Mouse (Mus musculus) CH12.LX (cell line): ENCODE data around the gene Nova2. TPM values are rescaled to one million over a fixed set of nuclear protein-coding genes. Genes with fewer than 3 reads are reported as not detected.

Source experiments
- DNase-seq: peaks from one replicate; pipeline ENCODE4 v3.0.0-alpha.2; 2013; ENCODE audit errors: extremely low read depth
- H3K27ac ChIP-seq: 2 replicates; pipeline ENCODE4 v1.5.1; 2012; ENCODE audit warnings: low read depth, mild to moderate bottlenecking, control low read depth, moderate library complexity; ENCODE audit not compliant: insufficient read depth
- H3K27me3 ChIP-seq: replicated peaks from 2 replicates; pipeline ENCODE3; 2012; ENCODE audit warnings: inconsistent platforms
- H3K36me3 ChIP-seq, 2 experiments: replicated peaks in 1 of 2; 2 replicates each; pipeline versions ENCODE3 to v1.6.1; 2012; ENCODE audit warnings: inconsistent platforms in 1 of 2, low read length in 1 of 2, mild to moderate bottlenecking in 1 of 2, mixed read lengths in 1 of 2, moderate library complexity in 1 of 2; ENCODE audit not compliant: control insufficient read depth in 1 of 2, insufficient read depth in 1 of 2
- H3K4me1 ChIP-seq, 2 experiments: 2 replicates each; pipeline ENCODE4 v1.6.1; 2012; ENCODE audit warnings: inconsistent platforms in 1 of 2, moderate library complexity in 1 of 2; ENCODE audit not compliant: insufficient read depth in 2 of 2, control insufficient read depth in 1 of 2
- H3K4me2 ChIP-seq: 2 replicates; pipeline ENCODE4 v1.6.1; 2012; ENCODE audit warnings: low read depth, mild to moderate bottlenecking, control low read depth; ENCODE audit not compliant: poor library complexity, insufficient read depth, severe bottlenecking
- H3K4me3 ChIP-seq, 3 experiments: fragments of 150-350 bp in 1 of 3; sonication (generic) in 1 of 3; replicated peaks in 1 of 3; 2 replicates each; pipeline versions ENCODE3 to v1.5.1; 2011 to 2012; ENCODE audit warnings: low read depth in 2 of 3, low read length in 2 of 3, mild to moderate bottlenecking in 2 of 3, moderate library complexity in 2 of 3, control low read depth in 1 of 3, improper control_type of control experiment in 1 of 3, inconsistent platforms in 1 of 3, mixed read lengths in 1 of 3; ENCODE audit not compliant: poor library complexity in 1 of 3
- H3K79me2 ChIP-seq: replicated peaks from 2 replicates; pipeline ENCODE4 v1.6.1; 2012; ENCODE audit warnings: mild to moderate bottlenecking, moderate library complexity; ENCODE audit not compliant: control insufficient read depth, poor library complexity, insufficient read depth, severe bottlenecking; ENCODE audit errors: extremely low read depth
- H3K9ac ChIP-seq: 2 replicates; pipeline ENCODE4 v1.6.1; 2012; ENCODE audit warnings: low read depth, mild to moderate bottlenecking, control low read depth, moderate library complexity; ENCODE audit not compliant: insufficient read depth
- H3K9me3 ChIP-seq: replicated peaks from 2 replicates; pipeline ENCODE3; 2012; ENCODE audit warnings: low read length, inconsistent platforms, mixed read lengths
- CHD1 ChIP-seq: IDR thresholded peaks from 2 replicates; pipeline ENCODE4 v1.6.1; 2012; ENCODE audit warnings: low read depth, low read length, improper control_type of control experiment, inconsistent platforms
- CHD2 ChIP-seq: IDR thresholded peaks from 2 replicates; pipeline ENCODE4 v1.6.1; 2011; ENCODE audit warnings: low read length, improper control_type of control experiment
- CTCF ChIP-seq, 2 experiments: IDR thresholded peaks in 1 of 2; conservative IDR thresholded peaks in 1 of 2; 2 replicates each; pipeline ENCODE4 v1.5.1; 2011 to 2012; ENCODE audit warnings: low read depth in 2 of 2, low read length in 2 of 2, improper control_type of control experiment in 1 of 2, inconsistent platforms in 1 of 2, mild to moderate bottlenecking in 1 of 2, moderate library complexity in 1 of 2
- E2F4 ChIP-seq: IDR thresholded peaks from 2 replicates; pipeline ENCODE4 v1.6.1; 2011; ENCODE audit warnings: low read depth, low read length, improper control_type of control experiment; ENCODE audit not compliant: insufficient replicate concordance
- ELF1 ChIP-seq: IDR thresholded peaks from 2 replicates; pipeline ENCODE4 v1.6.1; 2014; ENCODE audit warnings: low read depth, mild to moderate bottlenecking, inconsistent platforms, low read length, improper control_type of control experiment
- IRF4 ChIP-seq: IDR thresholded peaks from 2 replicates; pipeline ENCODE4 v1.6.1; 2014; ENCODE audit warnings: low read depth, mild to moderate bottlenecking, inconsistent platforms, low read length, improper control_type of control experiment
- JUN ChIP-seq: IDR thresholded peaks from 2 replicates; pipeline ENCODE4 v1.6.1; 2011; ENCODE audit warnings: low read depth, mild to moderate bottlenecking, low read length, improper control_type of control experiment, moderate library complexity; ENCODE audit not compliant: insufficient read depth
- JUND ChIP-seq: conservative IDR thresholded peaks from 2 replicates; pipeline ENCODE4 v1.6.1; 2011; ENCODE audit warnings: low read depth, low read length, improper control_type of control experiment
- KAT2A ChIP-seq: IDR thresholded peaks from 2 replicates; pipeline ENCODE4 v1.6.1; 2012; ENCODE audit warnings: low read length, improper control_type of control experiment, inconsistent platforms; ENCODE audit not compliant: insufficient replicate concordance
- MAX ChIP-seq: IDR thresholded peaks from 2 replicates; pipeline ENCODE4 v1.6.1; 2011; ENCODE audit warnings: low read length, improper control_type of control experiment
- MAZ ChIP-seq: IDR thresholded peaks from 2 replicates; pipeline ENCODE4 v1.6.1; 2012; ENCODE audit warnings: low read depth, mild to moderate bottlenecking, inconsistent platforms, low read length, improper control_type of control experiment, moderate library complexity
- MEF2A ChIP-seq: IDR thresholded peaks from 2 replicates; pipeline ENCODE4 v1.6.1; 2014; ENCODE audit warnings: low read depth, mild to moderate bottlenecking, inconsistent platforms, low read length, improper control_type of control experiment, borderline replicate concordance
- MXI1 ChIP-seq: IDR thresholded peaks from 2 replicates; pipeline ENCODE4 v1.6.1; 2011; ENCODE audit warnings: mild to moderate bottlenecking, low read depth, low read length, improper control_type of control experiment
- NELFE ChIP-seq: IDR thresholded peaks from 2 replicates; pipeline ENCODE4 v1.6.1; 2011; ENCODE audit warnings: low read depth, low read length, improper control_type of control experiment
- NRF1 ChIP-seq: IDR thresholded peaks from 2 replicates; pipeline ENCODE4 v1.6.1; 2014; ENCODE audit warnings: low read depth, mild to moderate bottlenecking, inconsistent platforms, low read length, improper control_type of control experiment, moderate library complexity
- PAX5 ChIP-seq: IDR thresholded peaks from 2 replicates; pipeline ENCODE4 v1.6.1; 2012; ENCODE audit warnings: low read length, inconsistent platforms, mixed read lengths
- POLR2A ChIP-seq: IDR thresholded peaks from 2 replicates; pipeline ENCODE4 v1.6.1; 2011; ENCODE audit warnings: low read depth, mild to moderate bottlenecking, improper control_type of control experiment, low read length
- POLR2AphosphoS2 ChIP-seq: IDR thresholded peaks from 2 replicates; pipeline ENCODE4 v1.6.1; 2011; ENCODE audit warnings: low read depth, low read length, improper control_type of control experiment
- RAD21 ChIP-seq: IDR thresholded peaks from 2 replicates; pipeline ENCODE4 v1.6.1; 2011; ENCODE audit warnings: low read depth, mild to moderate bottlenecking, low read length, improper control_type of control experiment, moderate library complexity
- RCOR1 ChIP-seq: conservative IDR thresholded peaks from 2 replicates; pipeline ENCODE4 v1.6.1; 2012; ENCODE audit warnings: low read depth, mild to moderate bottlenecking, inconsistent platforms, low read length, improper control_type of control experiment
- SMC3 ChIP-seq: IDR thresholded peaks from 2 replicates; pipeline ENCODE4 v1.6.1; 2011; ENCODE audit warnings: low read depth, low read length, improper control_type of control experiment
- USF2 ChIP-seq: conservative IDR thresholded peaks from 2 replicates; pipeline ENCODE4 v1.6.1; 2011; ENCODE audit warnings: low read depth, low read length, improper control_type of control experiment
- ZC3H11A ChIP-seq: IDR thresholded peaks from 2 replicates; pipeline ENCODE4 v1.6.1; 2012; ENCODE audit warnings: low read depth, mild to moderate bottlenecking, inconsistent platforms, low read length, improper control_type of control experiment
- ZKSCAN1 ChIP-seq: IDR thresholded peaks from 2 replicates; pipeline ENCODE4 v1.6.1; 2012; ENCODE audit warnings: low read depth, inconsistent platforms, low read length, improper control_type of control experiment, borderline replicate concordance
- ZNF384 ChIP-seq: IDR thresholded peaks from 2 replicates; pipeline ENCODE4 v1.6.1; 2012; ENCODE audit warnings: low read depth, low read length, improper control_type of control experiment, inconsistent platforms
- dilution Hi-C: fragments of 300-500 bp; cut with MboI; formaldehyde crosslinking; loops from 2 replicates; pipeline ENCODE4 v1.14.3; 2020; ENCODE audit warnings: low sequenced_read_pairs; ENCODE audit not compliant: extremely low pct_unique_long_range_greater_than_20kb, extremely low pct_ligation_motif_present
- in situ Hi-C: fragments of 300-500 bp; cut with MboI; formaldehyde crosslinking; loops from 3 replicates; pipeline ENCODE4 v1.14.3; 2019; ENCODE audit warnings: low sequenced_read_pairs, low pct_ligation_motif_present, low pct_unique_long_range_greater_than_20kb, mixed read lengths
- polyA plus RNA-seq: library from polyadenylated mRNA; unstranded; fragments of >175 nt; gene quantifications from 2 replicates; pipeline ENCODE4 v1.2.1, GENCODE M21; 2012; ENCODE audit warnings: low read depth; ENCODE audit not compliant: insufficient read length
- total RNA-seq, 2 experiments: library from RNA; depleted of rRNA; stranded (reverse); fragments of 300-350 nt in 1 of 2; fragments of >200 nt in 1 of 2; gene quantifications; 2 replicates each; pipeline ENCODE4 v1.2.3; 2012 to 2014

Nova2 gene
- total and polyA plus RNA-seq, 3 experiments = 0.04 TPM; not detected in 2

DNA sequence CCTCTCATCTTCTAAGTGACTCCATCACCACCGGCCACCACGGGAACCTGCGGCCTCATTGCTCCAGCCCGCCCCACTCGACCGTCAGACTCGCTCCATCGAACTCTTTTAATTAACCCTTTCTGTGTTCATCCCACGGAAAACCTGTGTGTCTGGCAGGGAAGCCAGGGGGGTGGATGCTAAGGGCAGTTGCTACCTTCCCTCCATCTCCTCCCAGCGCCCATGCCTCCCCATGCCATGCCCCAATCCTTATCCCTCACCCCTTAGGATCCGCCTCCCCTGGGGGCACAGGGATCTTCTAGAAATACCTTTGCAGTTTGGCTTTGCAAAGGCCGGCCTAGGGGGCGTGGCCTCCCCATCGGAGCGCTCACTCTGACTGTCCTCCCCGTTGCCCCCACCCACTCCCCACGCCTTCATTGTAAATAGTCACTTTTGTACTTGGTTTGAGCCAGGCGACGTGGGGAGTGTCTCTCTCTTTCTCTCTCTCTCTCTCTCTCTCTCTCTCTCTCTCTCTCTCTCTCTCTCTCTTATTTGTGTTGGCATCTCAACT, 37.7 kb downstream of the Nova2 start:
- H3K4me1 ChIP-seq = peaks cover 14 to 28% of the 10 kb centered on the region in 2 experiments
- no peaks in the 10 kb centered on the region for H3K79me2 ChIP-seq
- dilution Hi-C loops (no loop called here), in situ Hi-C loops (no loop called here)
- H3K27me3 ChIP-seq = peaks cover 93% of the 10 kb centered on the region
- H3K4me3 ChIP-seq = no peak overlapping the region
- no peak for DNase-seq
- no peak overlapping the region for H3K9ac ChIP-seq
- no peak overlapping the region for H3K27ac ChIP-seq
- no peaks in the 10 kb centered on the region for H3K36me3 ChIP-seq
- TF ChIP-seq RCOR1 = no peak
- no peak for TF ChIP-seq ZKSCAN1
- no peak for TF ChIP-seq POLR2AphosphoS2
- no peak for TF ChIP-seq KAT2A
- no peak for TF ChIP-seq MXI1
- no peak for TF ChIP-seq PAX5
- no peak for TF ChIP-seq IRF4
- no peak for TF ChIP-seq ELF1
- TF ChIP-seq CHD1 = no peak
- TF ChIP-seq NELFE = no peak
- no peak for TF ChIP-seq ZNF384
- no peak for TF ChIP-seq MAZ
- no peak for TF ChIP-seq POLR2A
- TF ChIP-seq NRF1 = no peak
- TF ChIP-seq SMC3 = no peak
- no peak for TF ChIP-seq RAD21
- TF ChIP-seq E2F4 = no peak
- H3K4me2 ChIP-seq = no peak overlapping the region; the same call in 1 of the 2 replicates
- peaks cover 1% of the 10 kb centered on the region for H3K9me3 ChIP-seq

DNA sequence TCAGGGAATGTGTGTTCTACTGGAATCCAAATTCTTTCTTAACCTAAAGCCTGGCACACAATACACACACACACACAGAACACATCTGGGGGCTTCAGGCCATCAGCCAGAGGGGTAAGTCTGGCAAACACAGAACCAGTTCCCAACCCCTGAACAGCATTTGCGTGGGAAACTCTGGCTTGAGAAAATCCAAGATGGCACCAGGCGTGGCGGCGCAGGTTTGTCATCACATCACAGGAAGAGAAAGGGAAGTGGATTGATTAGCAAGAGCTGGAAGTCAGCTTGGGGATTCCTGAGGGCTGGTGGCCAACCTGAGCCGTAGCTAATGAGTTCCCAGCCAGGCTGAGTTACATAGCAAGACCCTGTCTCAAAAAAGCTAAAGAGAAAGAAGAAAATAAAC, 39.6 kb downstream of the Nova2 start:
- H3K79me2 ChIP-seq = no peaks in the 10 kb centered on the region
- no peak for TF ChIP-seq MEF2A
- TF ChIP-seq CTCF (conservative IDR thresholded peaks at IDR 0.05 in 1 of 2, IDR thresholded peaks at IDR 0.05 in 1 of 2; ENCODE audit: low read depth in 2 of 2, low read length in 2 of 2) = no peak
- TF ChIP-seq JUN = no peak
- no peak for TF ChIP-seq USF2
- no peak for TF ChIP-seq RCOR1
- no peak for TF ChIP-seq JUND
- no peak for TF ChIP-seq POLR2A
- TF ChIP-seq MAX = no peak
- TF ChIP-seq NELFE = no peak
- TF ChIP-seq SMC3 = no peak
- TF ChIP-seq ZKSCAN1 = no peak
- no peak for TF ChIP-seq CHD2
- TF ChIP-seq ZC3H11A = no peak
- peaks cover 93% of the 10 kb centered on the region for H3K27me3 ChIP-seq
- H3K9ac ChIP-seq = no peak overlapping the region
- peaks cover 14 to 21% of the 10 kb centered on the region in 2 experiments for H3K4me1 ChIP-seq
- H3K27ac ChIP-seq = no peak overlapping the region
- no peaks in the 10 kb centered on the region for H3K9me3 ChIP-seq
- DNase-seq = no peak
- no peak overlapping the region for H3K4me3 ChIP-seq
- in situ Hi-C loops = no loop called here
- H3K4me2 ChIP-seq = no peak overlapping the region
- dilution Hi-C loops = no loop called here
- no peaks in the 10 kb centered on the region for H3K36me3 ChIP-seq
